Mouse (Mus musculus) myocyte (in vitro differentiated cells): ENCODE results near the gene Pax5.

Experiments
- E2F4 ChIP-seq: IDR thresholded peaks from one replicate; pipeline ENCODE4 v1.6.1; 2011; ENCODE audit warnings: mild to moderate bottlenecking, control low read depth, moderate library complexity; ENCODE audit not compliant: insufficient read depth
- MAX ChIP-seq: IDR thresholded peaks from one replicate; pipeline ENCODE4 v1.6.1; 2011; ENCODE audit warnings: low read depth, mild to moderate bottlenecking, control low read depth
- USF1 ChIP-seq: IDR thresholded peaks from one replicate; pipeline ENCODE4 v1.6.1; 2011; ENCODE audit warnings: low read depth, mild to moderate bottlenecking, control low read depth, moderate library complexity

DNA sequence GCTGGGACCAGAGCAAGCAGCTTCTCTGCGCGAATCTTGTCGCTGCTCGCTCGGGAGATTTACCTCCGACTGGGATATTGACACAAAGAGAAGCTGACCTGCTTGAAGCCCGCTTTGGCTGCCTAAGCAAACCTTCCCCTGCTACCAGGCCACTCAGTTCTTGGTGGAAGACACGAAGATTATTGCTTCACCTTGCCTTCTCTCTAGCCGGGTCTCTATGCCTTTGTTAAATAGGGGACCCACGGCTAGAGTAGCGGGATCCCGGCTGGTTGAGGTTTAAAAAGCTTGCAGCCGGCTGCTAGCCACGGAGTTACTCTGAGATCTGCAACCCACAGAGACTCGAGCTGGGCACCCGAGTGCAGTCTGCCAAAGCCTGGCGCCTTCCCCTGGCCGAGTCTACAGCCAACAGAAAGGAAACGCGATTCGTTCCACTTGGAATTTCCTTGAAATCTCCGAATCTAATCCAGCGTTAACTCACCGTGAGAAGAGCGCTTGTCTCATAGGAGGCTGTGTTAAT, 8.2 kb downstream of the Pax5 start:
- TF ChIP-seq MAX: no peak
- no peak for TF ChIP-seq USF1
- TF ChIP-seq E2F4: no peak
